Mouse (Mus musculus): ENCODE results near the gene Gm11937.

Gm11937 gene

GRCm38 (mm10) chr11:99581564-99581963, 28.4 kb downstream of the Gm11937 start:
- no peak for DNase-seq (ENCODE audit: low spot score)

- no peak for DNase-seq (ENCODE audit: low spot score)
Measured at GRCm38 (mm10) chr11:99581051-99581450, 28.9 kb downstream of the Gm11937 start.

GRCm38 (mm10) chr11:99580636-99581035, 29.4 kb downstream of the Gm11937 start, which contains the start of gene Krtap1-5:
Gene Krtap1-5 (minus strand): TSS chr11:99581016.
- no peak for DNase-seq (ENCODE audit: low spot score)

GRCm38 (mm10) chr11:99574106-99574505, 35.9 kb downstream of the Gm11937 start:
- peak; percentile 91 for DNase-seq (ENCODE audit: low spot score)

GRCm38 (mm10) chr11:99573164-99573563, 36.8 kb downstream of the Gm11937 start:
- DNase-seq (ENCODE audit: low spot score): no peak

- no peak for DNase-seq (ENCODE audit: low spot score)
Measured at GRCm38 (mm10) chr11:99566530-99566929, 43.5 kb downstream of the Gm11937 start, which contains the start of gene Krtap3-1. Gene Krtap3-1 (minus strand): TSS chr11:99566630.

GRCm38 (mm10) chr11:99562580-99562979, 47.4 kb downstream of the Gm11937 start:
- DNase-seq (ENCODE audit: low spot score): no peak

All from embryo, embryonic 10.5 days (tissue).